Mouse (Mus musculus) CD8-positive naive resting alpha-beta T cell, adult 57 days (primary cell): ENCODE data around the gene Gm13769. TPM values are rescaled to one million over a fixed set of nuclear protein-coding genes. Genes with fewer than 3 reads are reported as not detected.

Experiments
- total RNA-seq: library from RNA; stranded (reverse); gene quantifications from one replicate; pipeline ENCODE4 v1.2.4, GENCODE M21; 2023

The Gm13769 gene
- not detected for total RNA-seq

DNA sequence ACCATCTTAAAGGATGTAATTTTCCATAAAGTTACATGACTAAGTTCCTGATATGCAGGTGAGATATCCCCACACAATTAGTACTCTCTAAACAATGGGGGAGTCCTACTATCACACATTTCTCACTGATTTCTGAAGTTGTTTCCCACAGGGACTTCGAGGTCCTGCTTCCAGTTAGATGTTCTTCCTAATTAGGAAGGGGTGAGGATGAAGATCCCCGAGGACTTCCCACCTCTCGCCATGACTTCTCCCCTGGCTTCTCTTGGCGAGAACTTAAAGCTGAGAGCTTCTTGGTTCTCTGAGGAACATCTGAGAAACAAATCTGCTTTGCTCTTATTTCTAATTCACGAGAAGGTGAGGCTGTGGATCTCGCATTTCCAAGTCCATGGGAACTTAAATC lies at the start of gene Gm13769:
Gm13769 (plus strand) TSS at position 301 of the 400 bp plus-strand sequence.

DNA sequence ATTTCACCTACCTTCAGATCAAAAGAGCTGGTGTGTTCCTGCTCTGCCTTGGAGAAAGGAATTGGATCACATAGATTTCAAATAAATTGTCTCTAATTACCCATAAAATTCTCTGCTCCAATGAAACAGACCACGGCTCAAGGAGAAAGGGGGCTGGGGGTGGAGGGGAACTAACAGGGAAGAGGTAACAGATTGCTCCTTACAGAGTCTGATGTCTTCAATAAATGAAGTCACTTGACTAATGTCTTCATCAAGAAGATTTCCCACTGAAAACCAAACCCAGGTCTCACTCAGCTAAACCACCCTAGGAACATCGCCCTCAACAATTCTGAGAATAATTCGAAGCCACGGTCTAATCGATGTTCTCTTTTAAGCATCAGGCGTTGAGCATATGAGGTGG lies 29.3 kb upstream of the Gm13769 start, which contains the start of gene Olfr1272:
Olfr1272 (minus strand) TSS at position 101 of the 400 bp plus-strand sequence.

Other genes with a start within 250 kb of the Gm13769 start
- gene Olfr1269, start 200.8 kb upstream of the Gm13769 start, total RNA-seq = not detected
- gene Olfr32, start 179.9 kb upstream of the Gm13769 start, total RNA-seq = not detected
- not detected for gene Olfr1270, start 169.1 kb upstream of the Gm13769 start, total RNA-seq
- 0.34 TPM for gene Olfr1506, start 97.7 kb upstream of the Gm13769 start, total RNA-seq
- not detected for gene Olfr142, start 64.6 kb upstream of the Gm13769 start, total RNA-seq
- gene Olfr1271, start 51.2 kb upstream of the Gm13769 start, total RNA-seq = not detected
- gene Olfr1272, start 29.4 kb upstream of the Gm13769 start, total RNA-seq = not detected
- not detected for gene Olfr1274-ps, start 76.5 kb downstream of the Gm13769 start, total RNA-seq